Mouse (Mus musculus): ENCODE data around the gene A830005F24Rik.

A830005F24Rik gene

DNA sequence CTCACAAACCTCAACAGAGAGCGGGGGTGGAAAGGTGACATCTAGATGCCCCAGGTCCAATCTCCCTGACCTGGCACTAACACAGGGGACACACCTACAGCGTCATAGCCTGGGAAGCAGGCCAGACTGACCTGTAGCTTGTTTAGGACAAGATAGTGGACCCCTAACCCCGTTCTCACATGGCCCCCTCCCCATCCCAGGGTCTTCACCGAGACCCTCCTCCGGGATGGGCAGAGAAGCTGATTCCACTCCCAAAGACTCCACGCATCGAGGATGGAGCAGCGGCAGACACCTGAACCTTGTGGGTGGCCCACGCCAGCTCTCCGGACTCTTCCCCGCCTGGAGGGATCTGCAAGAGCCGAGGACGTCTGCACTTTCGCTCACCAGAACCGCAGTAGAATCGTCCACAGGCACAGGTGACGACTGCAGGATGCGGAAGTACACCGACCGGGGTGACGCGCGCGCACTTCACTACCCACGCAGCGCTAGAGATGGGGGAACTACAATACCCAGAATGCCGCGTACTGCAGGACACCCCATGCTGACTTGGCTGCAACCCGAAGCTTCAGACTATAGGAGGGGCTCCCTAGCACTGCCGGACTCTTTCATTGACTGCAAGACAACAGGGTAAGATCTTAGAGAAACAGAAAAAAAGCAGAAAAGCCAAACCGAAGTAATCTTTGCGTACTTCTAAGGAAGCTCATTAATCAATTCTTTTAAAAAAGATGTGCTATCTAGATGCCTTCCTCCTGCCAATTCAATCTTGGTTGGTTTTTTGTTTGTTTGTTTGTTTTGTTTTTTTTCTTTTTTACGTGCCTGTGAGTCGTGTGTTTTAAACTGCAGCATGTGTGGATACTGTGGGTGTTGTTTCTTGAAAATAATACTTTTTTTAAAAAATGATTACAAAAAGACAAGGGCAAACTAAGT, at the start of gene A830005F24Rik, which contains the start of gene Zfp169:
Gene A830005F24Rik, plus strand, starts transcription at position 568 of the 927 bp plus-strand sequence.
Gene Zfp169, minus strand, starts transcription at position 449 of the 927 bp plus-strand sequence.
- Histone ChIP-seq H3K4me1 (replicated peaks; ENCODE audit: low read depth, low read length) (peaks cover 12% of the 10 kb centered on the region), H3K36me3 (ENCODE audit: insufficient read depth, low read length) (no peaks in the 10 kb centered on the region), H3K27me3 (ENCODE audit: insufficient read depth, low read length) (no peaks in the 10 kb centered on the region), H3K4me3 (replicated peaks; ENCODE audit: low read length) (peak within 1 kb of the TSS; percentile 93), H3K9me3 (ENCODE audit: low read length) (no peaks in the 10 kb centered on the region)
- no peak for TF ChIP-seq CTCF (conservative IDR thresholded peaks at IDR 0.05; ENCODE audit: low read length)
- no peak for TF ChIP-seq NANOG (IDR thresholded peaks at IDR 0.05; ENCODE audit: borderline replicate concordance, low read length)
- no peak for TF ChIP-seq POU5F1 (IDR thresholded peaks at IDR 0.05; ENCODE audit: borderline replicate concordance, low read length)

DNA sequence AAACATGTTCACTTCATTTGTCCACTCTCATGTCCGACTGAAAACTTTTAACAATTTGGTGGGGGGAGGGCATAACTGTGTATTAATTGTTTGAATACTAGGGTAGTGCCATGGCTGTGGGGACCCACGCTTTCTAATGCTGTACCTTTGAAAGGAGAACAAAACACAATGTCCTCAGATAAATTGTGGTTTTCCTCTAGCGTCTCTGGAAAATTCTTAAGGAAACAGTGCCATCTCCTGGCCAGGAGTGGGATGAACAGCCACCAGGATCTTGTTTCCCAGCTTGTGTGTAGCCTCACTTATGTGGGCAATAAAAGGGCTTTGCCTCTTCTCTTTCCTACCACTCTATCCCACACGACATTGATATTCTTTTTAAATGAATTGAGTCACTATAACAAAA, 49.2 kb upstream of the A830005F24Rik start:
- H3K27me3 ChIP-seq (ENCODE audit: insufficient read depth, low read length), result peaks cover 8% of the 10 kb centered on the region; the same call in 1 of the 2 replicates
- H3K4me1 ChIP-seq (replicated peaks; ENCODE audit: low read depth, low read length), result peaks cover 10% of the 10 kb centered on the region
- no peaks in the 10 kb centered on the region for H3K36me3 ChIP-seq (ENCODE audit: insufficient read depth, low read length)
- H3K4me3 ChIP-seq (replicated peaks; ENCODE audit: low read length), result no peak overlapping the region
- peak; percentile 82 for TF ChIP-seq CTCF (conservative IDR thresholded peaks at IDR 0.05; ENCODE audit: low read length)
- TF ChIP-seq NANOG (IDR thresholded peaks at IDR 0.05; ENCODE audit: borderline replicate concordance, low read length), result no peak
- no peak for TF ChIP-seq POU5F1 (IDR thresholded peaks at IDR 0.05; ENCODE audit: borderline replicate concordance, low read length)
- no peaks in the 10 kb centered on the region for H3K9me3 ChIP-seq (ENCODE audit: low read length)

DNA sequence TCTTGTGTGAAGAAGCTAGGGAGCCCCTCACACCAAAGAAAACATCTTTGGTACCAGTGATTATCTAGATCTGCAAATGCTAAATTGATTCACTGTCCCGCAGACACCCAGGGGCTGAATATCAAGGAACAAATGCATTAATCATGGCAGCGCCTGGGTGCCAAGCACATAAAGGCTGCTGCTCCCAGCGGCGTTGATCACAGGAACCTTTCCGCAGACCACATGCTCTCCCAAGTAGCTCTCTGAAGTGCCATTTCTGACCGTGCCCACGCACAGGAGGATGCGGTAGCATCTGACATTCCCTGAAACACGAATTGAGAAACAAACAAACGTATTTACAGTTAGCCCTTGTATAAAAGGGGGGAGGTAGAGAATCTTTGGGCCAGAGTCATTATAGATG, 47.2 kb upstream of the A830005F24Rik start:
- Histone ChIP-seq H3K27me3 (ENCODE audit: insufficient read depth, low read length) (peaks cover 8% of the 10 kb centered on the region; the same call in 1 of the 2 replicates), H3K9me3 (ENCODE audit: low read length) (no peaks in the 10 kb centered on the region), H3K36me3 (ENCODE audit: insufficient read depth, low read length) (no peaks in the 10 kb centered on the region), H3K4me1 (replicated peaks; ENCODE audit: low read depth, low read length) (peaks cover 10% of the 10 kb centered on the region), H3K4me3 (replicated peaks; ENCODE audit: low read length) (no peak overlapping the region)
- no peak for TF ChIP-seq NANOG (IDR thresholded peaks at IDR 0.05; ENCODE audit: borderline replicate concordance, low read length)
- TF ChIP-seq CTCF (conservative IDR thresholded peaks at IDR 0.05; ENCODE audit: low read length), result no peak
- TF ChIP-seq POU5F1 (IDR thresholded peaks at IDR 0.05; ENCODE audit: borderline replicate concordance, low read length), result no peak

DNA sequence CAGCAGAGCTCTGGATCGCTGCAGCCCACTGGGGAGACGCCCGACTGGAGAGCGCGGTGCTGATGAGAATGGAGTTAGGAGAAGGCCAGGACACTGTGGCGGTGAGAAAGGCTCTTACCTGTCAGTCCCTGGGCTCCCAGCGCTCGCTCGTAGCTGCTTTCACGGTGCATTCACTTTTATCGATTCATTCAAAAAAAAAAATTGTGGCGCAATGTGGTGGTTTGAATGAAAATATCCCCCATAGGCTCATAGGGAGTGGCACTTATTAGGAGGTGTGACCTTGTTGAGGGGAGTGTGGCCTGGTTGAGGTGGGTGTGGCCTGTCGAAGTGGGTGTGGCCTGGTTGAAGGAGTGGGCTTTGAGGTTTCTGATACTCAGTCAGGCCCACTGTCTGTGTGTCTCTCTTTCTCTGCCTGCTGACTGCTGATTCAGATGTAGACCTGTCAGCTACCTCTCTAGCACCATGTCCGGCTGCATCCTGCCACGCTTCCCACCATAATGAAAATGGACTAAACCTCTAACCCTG, 44.7 kb upstream of the A830005F24Rik start:
- Histone ChIP-seq H3K27me3 (ENCODE audit: insufficient read depth, low read length) (peaks cover 8% of the 10 kb centered on the region; the same call in 1 of the 2 replicates), H3K9me3 (ENCODE audit: low read length) (no peaks in the 10 kb centered on the region), H3K4me1 (replicated peaks; ENCODE audit: low read depth, low read length) (peaks cover 10% of the 10 kb centered on the region), H3K36me3 (ENCODE audit: insufficient read depth, low read length) (no peaks in the 10 kb centered on the region), H3K4me3 (replicated peaks; ENCODE audit: low read length) (0 out of 2 replicates have a peak overlapping the region, but pooled peaks have one; percentile 13)
- TF ChIP-seq CTCF (conservative IDR thresholded peaks at IDR 0.05; ENCODE audit: low read length), result no peak
- no peak for TF ChIP-seq NANOG (IDR thresholded peaks at IDR 0.05; ENCODE audit: borderline replicate concordance, low read length)
- TF ChIP-seq POU5F1 (IDR thresholded peaks at IDR 0.05; ENCODE audit: borderline replicate concordance, low read length), result no peak

DNA sequence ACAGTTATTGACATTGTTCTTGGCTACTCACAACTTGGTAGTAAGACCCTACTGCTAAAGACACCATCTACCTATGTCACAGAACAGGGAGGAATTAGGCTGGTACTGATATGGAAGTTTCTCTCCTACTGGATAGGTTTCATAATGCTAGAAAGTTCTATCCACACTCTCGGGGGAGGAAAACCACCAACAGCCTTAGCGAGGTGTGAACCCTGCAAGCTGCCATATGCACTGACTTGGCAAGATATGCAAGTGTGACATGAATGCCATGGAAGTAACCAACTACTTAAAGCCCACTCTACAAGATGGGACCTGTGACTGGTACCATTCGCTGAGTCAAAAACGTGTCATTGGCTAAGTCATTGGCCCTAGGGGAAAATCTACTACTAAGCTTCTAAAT, 29.8 kb upstream of the A830005F24Rik start:
- H3K36me3 ChIP-seq (ENCODE audit: insufficient read depth, low read length), result peaks cover 32% of the 10 kb centered on the region
- no peaks in the 10 kb centered on the region for H3K27me3 ChIP-seq (ENCODE audit: insufficient read depth, low read length)
- peaks cover 30% of the 10 kb centered on the region for H3K9me3 ChIP-seq (ENCODE audit: low read length)
- no peak for TF ChIP-seq POU5F1 (IDR thresholded peaks at IDR 0.05; ENCODE audit: borderline replicate concordance, low read length)
- no peak for TF ChIP-seq CTCF (conservative IDR thresholded peaks at IDR 0.05; ENCODE audit: low read length)
- no peak for TF ChIP-seq NANOG (IDR thresholded peaks at IDR 0.05; ENCODE audit: borderline replicate concordance, low read length)
- no peak overlapping the region for H3K4me3 ChIP-seq (replicated peaks; ENCODE audit: low read length)
- no peaks in the 10 kb centered on the region for H3K4me1 ChIP-seq (replicated peaks; ENCODE audit: low read depth, low read length)

DNA sequence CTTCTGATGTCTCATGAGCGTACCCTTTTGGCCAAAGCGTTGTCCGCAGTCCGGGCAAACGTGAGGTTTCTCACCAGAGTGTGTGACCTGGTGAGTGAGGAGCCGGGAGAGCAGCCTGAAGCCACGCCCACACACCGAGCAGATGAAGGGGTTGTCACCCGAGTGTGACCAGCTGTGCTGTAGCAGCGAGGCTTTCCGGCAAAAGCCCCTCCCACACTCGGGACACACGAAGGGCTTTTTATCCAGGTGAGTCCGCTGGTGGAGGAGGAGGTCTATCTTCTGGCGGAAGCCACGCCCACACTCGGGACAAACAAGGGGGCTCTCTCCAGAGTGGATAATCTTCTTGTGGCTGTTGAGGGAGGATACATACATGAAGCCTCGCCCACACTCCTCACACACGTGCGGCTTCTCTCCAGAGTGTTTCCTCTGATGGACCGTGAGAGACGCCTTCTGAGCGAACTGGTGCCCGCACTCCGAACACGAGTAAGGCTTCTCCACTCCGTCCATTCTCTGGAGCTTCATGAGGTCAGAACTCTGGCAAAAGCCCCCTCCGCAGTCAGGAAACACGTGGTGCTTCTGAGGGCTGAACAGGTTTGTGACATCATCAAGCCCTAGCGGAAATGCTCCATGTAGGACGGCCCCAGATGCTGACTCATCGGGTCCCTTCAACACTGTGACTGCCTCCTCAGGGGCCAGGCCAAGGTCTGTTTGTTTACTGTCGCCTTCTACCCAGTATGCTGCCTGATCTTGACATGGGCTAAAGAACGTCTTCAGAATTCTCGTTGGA, 22.8 kb upstream of the A830005F24Rik start:
- Histone ChIP-seq H3K4me3 (replicated peaks; ENCODE audit: low read length) (peak overlapping the region; percentile 68), H3K36me3 (ENCODE audit: insufficient read depth, low read length) (peaks cover 44% of the 10 kb centered on the region), H3K9me3 (ENCODE audit: low read length) (peaks cover 4% of the 10 kb centered on the region; the same call in 1 of the 2 replicates), H3K4me1 (replicated peaks; ENCODE audit: low read depth, low read length) (peaks cover 25% of the 10 kb centered on the region), H3K27me3 (ENCODE audit: insufficient read depth, low read length) (no peaks in the 10 kb centered on the region)
- TF ChIP-seq POU5F1 (IDR thresholded peaks at IDR 0.05; ENCODE audit: borderline replicate concordance, low read length) (no peak), NANOG (IDR thresholded peaks at IDR 0.05; ENCODE audit: borderline replicate concordance, low read length) (no peak)

DNA sequence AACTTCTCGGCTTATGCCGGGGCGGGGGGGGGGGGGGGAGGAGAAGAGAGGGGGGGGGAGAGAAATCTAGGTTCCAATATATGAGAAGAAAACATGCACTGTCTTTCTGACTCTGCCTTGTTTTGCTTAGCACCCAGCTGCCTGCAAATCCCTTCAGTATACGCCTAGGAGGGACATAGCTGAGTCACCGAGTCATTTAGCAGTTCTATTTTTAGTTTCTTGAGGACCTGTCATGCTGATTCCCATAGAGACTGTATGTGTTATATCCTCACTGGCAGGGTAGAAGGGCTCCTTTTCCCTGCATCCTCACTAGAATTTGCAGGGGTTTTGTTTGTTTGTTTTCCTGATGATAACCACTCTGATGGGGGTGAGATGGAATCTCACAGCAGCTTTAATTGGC, 20.2 kb upstream of the A830005F24Rik start:
- H3K9me3 ChIP-seq (ENCODE audit: low read length), result no peaks in the 10 kb centered on the region
- H3K4me3 ChIP-seq (replicated peaks; ENCODE audit: low read length), result no peak overlapping the region
- TF ChIP-seq CTCF (conservative IDR thresholded peaks at IDR 0.05; ENCODE audit: low read length) (no peak), NANOG (IDR thresholded peaks at IDR 0.05; ENCODE audit: borderline replicate concordance, low read length) (no peak), POU5F1 (IDR thresholded peaks at IDR 0.05; ENCODE audit: borderline replicate concordance, low read length) (no peak)
- H3K27me3 ChIP-seq (ENCODE audit: insufficient read depth, low read length), result no peaks in the 10 kb centered on the region
- H3K4me1 ChIP-seq (replicated peaks; ENCODE audit: low read depth, low read length), result peaks cover 28% of the 10 kb centered on the region
- peaks cover 38% of the 10 kb centered on the region for H3K36me3 ChIP-seq (ENCODE audit: insufficient read depth, low read length)
